Mouse (Mus musculus): Measurements from ENCODE around the gene Ppat. TPM values are rescaled to one million over a fixed set of nuclear protein-coding genes. Genes with fewer than 3 reads are reported as not detected.

The Ppat gene
- total and polyA plus RNA-seq, 3 experiments = 5.5 to 17.6 (median 13.3) TPM

- H3K79me2 ChIP-seq (replicated peaks; ENCODE audit: control insufficient read depth, insufficient read depth, low read length) = peaks cover 1% of the 10 kb centered on the region; the same call in 1 of the 2 replicates
- H3K4me1 ChIP-seq (ENCODE audit: control insufficient read depth, insufficient read depth, low read length) = peaks cover 8% of the 10 kb centered on the region; the same call in 1 of the 2 replicates
- 78% methylated on average over 2 of the region's 2 CpGs for WGBS
- no peak overlapping the region for H3K27ac ChIP-seq
- no peaks in the 10 kb centered on the region for H3K27me3 ChIP-seq (ENCODE audit: control insufficient read depth, insufficient read depth, low read length)
- no peak overlapping the region for H3K4me3 ChIP-seq
- H3K9ac ChIP-seq (ENCODE audit: low read depth, low read length) = no peak overlapping the region
- no peak for DNase-seq
- intact Hi-C loops (cut with DNase I) = loop anchor here (1.0 kb wide), 1 partner anchor 22 kb away; no protein-coding TSS in a partner anchor
- TF ChIP-seq EP300 (IDR thresholded peaks at IDR 0.05; ENCODE audit: insufficient read depth, low read depth, low read length) = no peak
- no peak for TF ChIP-seq CTCF (IDR thresholded peaks at IDR 0.05)
- no peak for TF ChIP-seq POLR2A (IDR thresholded peaks at IDR 0.05; ENCODE audit: insufficient read depth, low read depth, low read length)
- peaks cover 14% of the 10 kb centered on the region for H3K36me3 ChIP-seq (ENCODE audit: control insufficient read depth, insufficient read depth, low read length)
Observed at GRCm38 (mm10) chr5:76945678-76946033, 5.7 kb downstream of the Ppat start.

GRCm38 (mm10) chr5:76944965-76945677 is 6.3 kb downstream of the Ppat start:
- Histone ChIP-seq H3K27ac (no peak overlapping the region; the same call in 1 of the 2 replicates), H3K9ac (ENCODE audit: low read depth, low read length) (no peak overlapping the region), H3K36me3 (ENCODE audit: control insufficient read depth, insufficient read depth, low read length) (peaks cover 14% of the 10 kb centered on the region), H3K79me2 (replicated peaks; ENCODE audit: control insufficient read depth, insufficient read depth, low read length) (peaks cover 1% of the 10 kb centered on the region; the same call in 1 of the 2 replicates), H3K4me3 (no peak overlapping the region), H3K27me3 (ENCODE audit: control insufficient read depth, insufficient read depth, low read length) (no peaks in the 10 kb centered on the region), H3K4me1 (ENCODE audit: control insufficient read depth, insufficient read depth, low read length) (peaks cover 8% of the 10 kb centered on the region; the same call in 1 of the 2 replicates)
- DNase-seq = no peak
- intact Hi-C loops (cut with DNase I) = no loop called here
- WGBS = 64% methylated on average over 6 of the region's 6 CpGs
- no peak for TF ChIP-seq CTCF (IDR thresholded peaks at IDR 0.05)
- TF ChIP-seq EP300 (IDR thresholded peaks at IDR 0.05; ENCODE audit: insufficient read depth, low read depth, low read length) = no peak
- TF ChIP-seq POLR2A (IDR thresholded peaks at IDR 0.05; ENCODE audit: insufficient read depth, low read depth, low read length) = no peak

- no peak overlapping the region for H3K4me3 ChIP-seq
- TF ChIP-seq POLR2A (IDR thresholded peaks at IDR 0.05; ENCODE audit: insufficient read depth, low read depth, low read length) = no peak
- TF ChIP-seq EP300 (IDR thresholded peaks at IDR 0.05; ENCODE audit: insufficient read depth, low read depth, low read length) = no peak
- no peak for TF ChIP-seq CTCF (IDR thresholded peaks at IDR 0.05)
- intact Hi-C loops (cut with DNase I) = no loop called here
- no peaks in the 10 kb centered on the region for H3K27me3 ChIP-seq (ENCODE audit: control insufficient read depth, insufficient read depth, low read length)
- no peak overlapping the region for H3K27ac ChIP-seq
- H3K36me3 ChIP-seq (ENCODE audit: control insufficient read depth, insufficient read depth, low read length) = peaks cover 12% of the 10 kb centered on the region
- WGBS = 89% methylated on average over 4 of the region's 4 CpGs
- peaks cover 4% of the 10 kb centered on the region; the same call in 1 of the 2 replicates for H3K4me1 ChIP-seq (ENCODE audit: control insufficient read depth, insufficient read depth, low read length)
- DNase-seq = no peak
- no peak overlapping the region for H3K9ac ChIP-seq (ENCODE audit: low read depth, low read length)
- H3K79me2 ChIP-seq (replicated peaks; ENCODE audit: control insufficient read depth, insufficient read depth, low read length) = peaks cover 1% of the 10 kb centered on the region; the same call in 1 of the 2 replicates
Observed at GRCm38 (mm10) chr5:76942505-76942904, 8.9 kb downstream of the Ppat start.

GRCm38 (mm10) chr5:76941975-76942374 is 9.4 kb downstream of the Ppat start:
- WGBS = 79% methylated on average over 4 of the region's 4 CpGs
- intact Hi-C loops (cut with DNase I) = no loop called here
- TF ChIP-seq POLR2A (IDR thresholded peaks at IDR 0.05; ENCODE audit: insufficient read depth, low read depth, low read length) = no peak
- no peak overlapping the region for H3K9ac ChIP-seq (ENCODE audit: low read depth, low read length)
- H3K4me1 ChIP-seq (ENCODE audit: control insufficient read depth, insufficient read depth, low read length) = no peaks in the 10 kb centered on the region; the same call in 1 of the 2 replicates
- no peaks in the 10 kb centered on the region for H3K27me3 ChIP-seq (ENCODE audit: control insufficient read depth, insufficient read depth, low read length)
- H3K79me2 ChIP-seq (replicated peaks; ENCODE audit: control insufficient read depth, insufficient read depth, low read length) = peaks cover 1% of the 10 kb centered on the region; the same call in 1 of the 2 replicates
- no peak overlapping the region for H3K4me3 ChIP-seq
- H3K27ac ChIP-seq = no peak overlapping the region
- DNase-seq = no peak
- peaks cover 10% of the 10 kb centered on the region for H3K36me3 ChIP-seq (ENCODE audit: control insufficient read depth, insufficient read depth, low read length)

GRCm38 (mm10) chr5:76939717-76940116 is 11.7 kb downstream of the Ppat start:
- Histone ChIP-seq H3K9ac (ENCODE audit: low read depth, low read length) (no peak overlapping the region), H3K27ac (no peak overlapping the region), H3K4me1 (ENCODE audit: control insufficient read depth, insufficient read depth, low read length) (no peaks in the 10 kb centered on the region), H3K27me3 (ENCODE audit: control insufficient read depth, insufficient read depth, low read length) (no peaks in the 10 kb centered on the region), H3K36me3 (ENCODE audit: control insufficient read depth, insufficient read depth, low read length) (no peaks in the 10 kb centered on the region; the same call in 1 of the 2 replicates), H3K4me3 (no peak overlapping the region), H3K79me2 (replicated peaks; ENCODE audit: control insufficient read depth, insufficient read depth, low read length) (peaks cover 1% of the 10 kb centered on the region; the same call in 1 of the 2 replicates)
- no peak for DNase-seq
- WGBS = 72% methylated on average over 8 of the region's 8 CpGs
- intact Hi-C loops (cut with DNase I) = no loop called here
- TF ChIP-seq POLR2A (IDR thresholded peaks at IDR 0.05; ENCODE audit: insufficient read depth, low read depth, low read length) (no peak), CTCF (IDR thresholded peaks at IDR 0.05) (no peak), EP300 (IDR thresholded peaks at IDR 0.05; ENCODE audit: insufficient read depth, low read depth, low read length) (no peak)

GRCm38 (mm10) chr5:76929180-76929877 is 22.0 kb downstream of the Ppat start:
- TF ChIP-seq POLR2A (IDR thresholded peaks at IDR 0.05; ENCODE audit: insufficient read depth, low read depth, low read length) (peak; percentile 56), EP300 (IDR thresholded peaks at IDR 0.05; ENCODE audit: insufficient read depth, low read depth, low read length) (0 out of 2 replicates have a peak, but pooled peaks have one; percentile 11), CTCF (IDR thresholded peaks at IDR 0.05) (no peak)
- Histone ChIP-seq H3K36me3 (ENCODE audit: control insufficient read depth, insufficient read depth, low read length) (peaks cover 2% of the 10 kb centered on the region; the same call in 1 of the 2 replicates), H3K9ac (ENCODE audit: low read depth, low read length) (no peak overlapping the region), H3K27me3 (ENCODE audit: control insufficient read depth, insufficient read depth, low read length) (no peaks in the 10 kb centered on the region), H3K27ac (peak overlapping the region; percentile 74), H3K4me3 (no peak overlapping the region; the same call in 1 of the 2 replicates), H3K4me1 (ENCODE audit: control insufficient read depth, insufficient read depth, low read length) (peaks cover 6% of the 10 kb centered on the region), H3K79me2 (replicated peaks; ENCODE audit: control insufficient read depth, insufficient read depth, low read length) (no peaks in the 10 kb centered on the region)
- 28% methylated on average over 7 of the region's 7 CpGs for WGBS
- intact Hi-C loops (cut with DNase I) = no loop called here
- DNase-seq = peak in 1 of 2 experiments; percentile 41
